Mouse (Mus musculus): Measurements from ENCODE around the gene Ufm1.

DNA sequence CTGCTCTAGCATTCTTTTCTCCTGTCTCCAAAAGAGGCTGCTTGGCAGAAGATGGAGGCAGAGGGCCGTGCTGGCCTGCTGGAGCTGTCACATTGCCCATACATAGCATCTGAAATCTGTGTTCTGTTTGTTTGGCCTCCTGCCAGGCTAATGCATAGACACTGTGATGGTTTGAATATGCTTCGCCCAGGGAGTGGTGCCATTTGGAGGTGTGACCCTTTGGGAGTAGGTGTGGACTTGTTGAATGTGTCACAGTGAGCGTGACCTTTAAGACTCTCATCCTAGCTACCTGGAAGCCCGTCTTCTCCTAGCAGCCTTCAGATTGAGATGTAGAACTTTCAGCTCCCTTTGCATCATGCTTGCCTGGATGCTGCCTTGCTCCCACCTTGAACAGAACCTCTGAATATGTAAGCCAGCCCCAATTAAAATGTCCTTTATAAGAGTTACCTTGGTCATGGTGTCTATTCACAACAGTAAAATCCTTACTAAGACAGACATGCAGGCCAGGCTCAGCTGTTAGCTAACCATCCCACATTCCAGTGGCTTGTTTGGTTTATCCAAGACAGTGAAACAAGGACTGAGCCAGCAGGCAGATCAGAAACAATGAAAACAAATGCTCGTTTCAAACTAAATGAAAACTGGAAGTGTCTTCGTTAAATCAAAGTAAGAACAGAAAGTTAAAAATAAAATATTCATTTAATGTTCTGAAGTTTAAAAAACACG is 17.3 kb downstream of the Ufm1 start:
- TF ChIP-seq ZKSCAN1 (IDR thresholded peaks at IDR 0.05; ENCODE audit: borderline replicate concordance, low read depth, low read length) = no peak
- TF ChIP-seq USF1 (IDR thresholded peaks at IDR 0.05; ENCODE audit: low read depth, low read length) = no peak
- TF ChIP-seq POLR2A (IDR thresholded peaks at IDR 0.05; ENCODE audit: low read depth, low read length) = no peak
- TF ChIP-seq CTCF (conservative IDR thresholded peaks at IDR 0.05 in 1 of 2, IDR thresholded peaks at IDR 0.05 in 1 of 2; ENCODE audit: low read depth in 2 of 2, low read length in 2 of 2) = no peak
- no peak for TF ChIP-seq MAX (IDR thresholded peaks at IDR 0.05; ENCODE audit: low read length)
- TF ChIP-seq E2F4 (IDR thresholded peaks at IDR 0.05; ENCODE audit: insufficient replicate concordance, low read depth, low read length) = no peak
- TF ChIP-seq RCOR1 (conservative IDR thresholded peaks at IDR 0.05; ENCODE audit: low read depth, low read length) = no peak
- TF ChIP-seq CHD1 (IDR thresholded peaks at IDR 0.05; ENCODE audit: low read depth, low read length) = no peak
- TF ChIP-seq EP300 (IDR thresholded peaks at IDR 0.05; ENCODE audit: low read length) = no peak
- TF ChIP-seq MEF2A (IDR thresholded peaks at IDR 0.05; ENCODE audit: borderline replicate concordance, low read depth, low read length) = no peak
- TF ChIP-seq ZC3H11A (IDR thresholded peaks at IDR 0.05; ENCODE audit: low read depth, low read length) = no peak
- no peak for TF ChIP-seq POLR2AphosphoS2 (IDR thresholded peaks at IDR 0.05; ENCODE audit: low read depth, low read length)
- TF ChIP-seq MXI1 (IDR thresholded peaks at IDR 0.05; ENCODE audit: low read depth, low read length) = no peak
- no peak for TF ChIP-seq MAFK (IDR thresholded peaks at IDR 0.05; ENCODE audit: insufficient replicate concordance, low read length)

Measured in CH12.LX (cell line).